Mouse (Mus musculus) heart, postnatal 0 days (tissue): ENCODE data around the gene Nup210.

Experiments
- CTCF ChIP-seq: IDR thresholded peaks from 2 replicates; pipeline ENCODE4 v1.5.1; 2016; ENCODE audit warnings: antibody characterized with exemption, control low read depth, low read depth
- EP300 ChIP-seq: IDR thresholded peaks from 2 replicates; pipeline ENCODE4 v1.6.1; 2016; ENCODE audit warnings: antibody characterized with exemption, low read depth

- TF ChIP-seq EP300 (no peak), CTCF (no peak)
These were observed 115.7 kb downstream of the Nup210 start for GRCm38 (mm10) chr6:91000819-91001525.
